Mouse (Mus musculus): ENCODE results near the gene Npnt. TPM values are rescaled to one million over a fixed set of nuclear protein-coding genes. Genes with fewer than 3 reads are reported as not detected.
A peak's percentile ranks its signal among the peaks of the same experiment; 100 is the strongest.

The Npnt gene
- polyA plus RNA-seq, 1 experiment from 2014 or later = 45.3 TPM

DNA sequence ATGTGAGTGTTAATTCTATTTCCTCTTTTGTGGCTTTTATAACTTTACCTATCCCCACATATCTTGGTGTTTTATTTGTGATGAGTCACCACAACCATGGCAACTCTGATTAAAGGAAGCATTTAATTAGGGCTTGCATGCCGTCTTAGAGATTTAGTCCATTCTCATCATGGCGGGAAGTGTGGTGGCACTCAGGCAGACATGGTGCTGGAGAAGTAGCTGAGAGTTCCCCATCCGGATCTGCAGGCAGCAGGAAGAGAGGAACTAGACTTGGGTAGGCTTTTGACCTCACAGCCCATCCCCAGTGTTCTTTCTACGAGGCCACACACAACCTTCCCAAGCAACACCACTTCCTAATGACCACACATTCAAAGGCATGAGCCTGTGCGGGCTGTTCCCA lies 16.2 kb upstream of the Npnt start:
- Histone ChIP-seq H3K27me3 (replicated peaks; ENCODE audit: control insufficient read depth, insufficient read depth, low read length) (no peaks in the 10 kb centered on the region), H3K4me1 (replicated peaks; ENCODE audit: control insufficient read depth, insufficient read depth, low read length) (no peaks in the 10 kb centered on the region), H3K27ac (ENCODE audit: low read depth) (no peak overlapping the region), H3K9me3 (ENCODE audit: control insufficient read depth, low read length) (no peaks in the 10 kb centered on the region), H3K36me3 (ENCODE audit: control insufficient read depth, insufficient read depth, low read length) (no peaks in the 10 kb centered on the region), H3K9ac (ENCODE audit: low read length) (no peak overlapping the region), H3K4me2 (ENCODE audit: low read length) (no peak overlapping the region), H3K4me3 (ENCODE audit: low read depth, low read length) (no peak overlapping the region)
- DNase-seq (ENCODE audit: low spot score) (no peak), ATAC-seq (replicated peaks; ENCODE audit: low FRiP score, low TSS enrichment, low read depth) (no peak)
- WGBS = 82% methylated on average over 5 of the region's 5 CpGs

DNA sequence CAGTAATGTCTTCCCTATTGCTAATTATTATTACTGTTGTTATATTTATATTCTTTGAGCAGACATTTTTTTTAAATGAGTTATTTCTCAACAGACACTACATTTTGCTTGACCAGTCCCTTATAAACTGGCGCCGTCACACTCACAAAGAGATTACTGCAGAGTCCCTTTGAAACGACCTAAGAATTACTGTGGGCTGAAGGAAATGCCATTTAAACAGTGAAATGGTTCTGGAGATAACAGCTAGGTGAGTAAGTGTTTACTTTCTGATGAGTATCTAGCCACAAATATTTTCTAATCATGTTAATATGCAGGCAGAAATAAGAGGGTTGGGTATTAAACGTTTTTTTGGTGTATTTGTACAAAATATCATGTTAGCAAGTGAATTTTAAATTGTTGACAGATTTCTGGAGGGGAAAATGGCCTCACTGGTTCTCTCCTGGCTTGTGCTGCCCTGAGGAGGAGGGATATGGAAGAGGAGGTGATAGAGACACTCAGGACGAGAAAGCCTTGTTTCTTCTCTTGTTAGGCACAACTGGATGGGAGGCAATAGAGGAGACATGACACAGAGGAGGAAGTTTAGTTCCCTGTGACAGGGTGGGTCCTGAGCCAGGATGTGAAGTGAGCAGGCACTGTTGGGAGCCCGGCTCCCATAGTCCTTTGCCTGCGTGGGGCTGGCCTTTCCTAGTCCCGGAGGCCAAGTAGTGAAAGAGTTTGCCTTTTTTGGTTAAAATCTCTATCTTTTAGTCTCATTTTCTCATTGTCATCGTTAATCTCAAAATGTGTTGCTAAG lies 14.8 kb upstream of the Npnt start:
- no peak for ATAC-seq (replicated peaks; ENCODE audit: low FRiP score, low TSS enrichment, low read depth)
- no peak overlapping the region for H3K27ac ChIP-seq (ENCODE audit: low read depth)
- H3K4me3 ChIP-seq (ENCODE audit: low read depth, low read length) = no peak overlapping the region
- H3K27me3 ChIP-seq (replicated peaks; ENCODE audit: control insufficient read depth, insufficient read depth, low read length) = no peaks in the 10 kb centered on the region
- no peak for DNase-seq (ENCODE audit: low spot score)
- 66% methylated on average over 9 of the region's 9 CpGs for WGBS
- no peaks in the 10 kb centered on the region for H3K36me3 ChIP-seq (ENCODE audit: control insufficient read depth, insufficient read depth, low read length)
- H3K4me2 ChIP-seq (ENCODE audit: low read length) = no peak overlapping the region
- H3K4me1 ChIP-seq (replicated peaks; ENCODE audit: control insufficient read depth, insufficient read depth, low read length) = no peaks in the 10 kb centered on the region
- no peaks in the 10 kb centered on the region for H3K9me3 ChIP-seq (ENCODE audit: control insufficient read depth, low read length)
- no peak overlapping the region for H3K9ac ChIP-seq (ENCODE audit: low read length)

- ATAC-seq (replicated peaks; ENCODE audit: low FRiP score, low TSS enrichment, low read depth) (no peak), DNase-seq (ENCODE audit: low spot score) (no peak)
- H3K36me3 ChIP-seq (ENCODE audit: control insufficient read depth, insufficient read depth, low read length) = no peaks in the 10 kb centered on the region
- H3K9me3 ChIP-seq (ENCODE audit: control insufficient read depth, low read length) = no peaks in the 10 kb centered on the region
- no peaks in the 10 kb centered on the region for H3K4me1 ChIP-seq (replicated peaks; ENCODE audit: control insufficient read depth, insufficient read depth, low read length)
- no peak overlapping the region for H3K4me2 ChIP-seq (ENCODE audit: low read length)
- no peaks in the 10 kb centered on the region for H3K27me3 ChIP-seq (replicated peaks; ENCODE audit: control insufficient read depth, insufficient read depth, low read length)
- H3K27ac ChIP-seq (ENCODE audit: low read depth) = no peak overlapping the region
- 84% methylated on average over 7 of the region's 7 CpGs for WGBS
- no peak overlapping the region for H3K9ac ChIP-seq (ENCODE audit: low read length)
- H3K4me3 ChIP-seq (ENCODE audit: low read depth, low read length) = no peak overlapping the region
Observed at GRCm38 (mm10) chr3:132962631-132963361, 12.7 kb upstream of the Npnt start.

DNA sequence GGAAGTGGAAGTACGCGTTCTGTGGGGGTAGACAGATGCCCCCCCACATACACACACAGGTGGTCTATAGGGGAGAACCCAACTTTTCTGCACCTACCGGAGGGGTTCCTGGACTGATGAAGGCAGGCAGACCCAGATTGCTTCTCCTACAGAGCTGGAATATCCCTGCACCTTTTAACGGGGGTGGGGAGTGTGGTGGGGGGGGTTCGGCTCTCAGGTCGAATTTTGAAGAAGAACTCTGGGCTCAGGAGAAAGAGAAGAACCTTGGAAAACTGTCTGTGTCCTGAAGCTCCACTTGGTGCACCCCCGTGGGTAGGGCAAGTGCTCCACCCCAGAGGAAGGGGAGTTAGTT lies 414 bp upstream of the Npnt start:
- no peak for DNase-seq (ENCODE audit: low spot score)
- no peaks in the 10 kb centered on the region for H3K36me3 ChIP-seq (ENCODE audit: control insufficient read depth, insufficient read depth, low read length)
- H3K9me3 ChIP-seq (ENCODE audit: control insufficient read depth, low read length) = no peaks in the 10 kb centered on the region
- peak overlapping the region; percentile 85 for H3K4me2 ChIP-seq (ENCODE audit: low read length)
- peak overlapping the region; percentile 45 for H3K9ac ChIP-seq (ENCODE audit: low read length)
- 4% methylated on average over 7 of the region's 7 CpGs for WGBS
- H3K4me1 ChIP-seq (replicated peaks; ENCODE audit: control insufficient read depth, insufficient read depth, low read length) = peaks cover 12% of the 10 kb centered on the region; the same call in 1 of the 2 replicates
- no peak; the same call in 1 of the 2 replicates for ATAC-seq (replicated peaks; ENCODE audit: low FRiP score, low TSS enrichment, low read depth)
- H3K27me3 ChIP-seq (replicated peaks; ENCODE audit: control insufficient read depth, insufficient read depth, low read length) = no peaks in the 10 kb centered on the region
- peak overlapping the region; percentile 67 for H3K4me3 ChIP-seq (ENCODE audit: low read depth, low read length)
- no peak overlapping the region for H3K27ac ChIP-seq (ENCODE audit: low read depth)

DNA sequence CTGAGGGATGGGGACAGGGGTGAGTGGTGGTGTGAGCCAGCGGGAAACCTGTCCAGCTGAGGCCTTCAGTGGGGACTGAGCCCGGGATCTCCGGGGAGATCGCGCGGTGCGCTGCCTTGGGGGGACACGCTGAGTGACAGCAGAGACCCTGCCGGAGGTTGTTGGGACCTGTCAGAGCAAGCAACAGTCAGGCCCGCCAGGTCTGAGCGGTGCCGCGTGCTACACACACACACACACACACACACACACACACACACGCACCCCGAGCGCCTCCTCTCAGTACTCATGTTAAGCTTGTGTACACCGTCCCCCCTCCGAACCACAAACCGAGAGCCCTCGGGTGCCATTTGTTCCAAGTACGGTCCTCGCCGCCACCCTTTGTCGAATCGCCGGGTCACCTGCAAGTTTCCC lies 706 bp downstream of the Npnt start:
- peak overlapping the region; percentile 45 for H3K9ac ChIP-seq (ENCODE audit: low read length)
- 0% methylated on average over 26 of the region's 26 CpGs for WGBS
- H3K27ac ChIP-seq (ENCODE audit: low read depth) = no peak overlapping the region
- no peaks in the 10 kb centered on the region for H3K9me3 ChIP-seq (ENCODE audit: control insufficient read depth, low read length)
- H3K27me3 ChIP-seq (replicated peaks; ENCODE audit: control insufficient read depth, insufficient read depth, low read length) = no peaks in the 10 kb centered on the region
- H3K4me2 ChIP-seq (ENCODE audit: low read length) = peak overlapping the region; percentile 85
- no peaks in the 10 kb centered on the region for H3K36me3 ChIP-seq (ENCODE audit: control insufficient read depth, insufficient read depth, low read length)
- DNase-seq (ENCODE audit: low spot score) (no peak), ATAC-seq (replicated peaks; ENCODE audit: low FRiP score, low TSS enrichment, low read depth) (peak; percentile 20; the same call in 1 of the 2 replicates)
- peaks cover 12% of the 10 kb centered on the region; the same call in 1 of the 2 replicates for H3K4me1 ChIP-seq (replicated peaks; ENCODE audit: control insufficient read depth, insufficient read depth, low read length)
- H3K4me3 ChIP-seq (ENCODE audit: low read depth, low read length) = peak overlapping the region; percentile 67

DNA sequence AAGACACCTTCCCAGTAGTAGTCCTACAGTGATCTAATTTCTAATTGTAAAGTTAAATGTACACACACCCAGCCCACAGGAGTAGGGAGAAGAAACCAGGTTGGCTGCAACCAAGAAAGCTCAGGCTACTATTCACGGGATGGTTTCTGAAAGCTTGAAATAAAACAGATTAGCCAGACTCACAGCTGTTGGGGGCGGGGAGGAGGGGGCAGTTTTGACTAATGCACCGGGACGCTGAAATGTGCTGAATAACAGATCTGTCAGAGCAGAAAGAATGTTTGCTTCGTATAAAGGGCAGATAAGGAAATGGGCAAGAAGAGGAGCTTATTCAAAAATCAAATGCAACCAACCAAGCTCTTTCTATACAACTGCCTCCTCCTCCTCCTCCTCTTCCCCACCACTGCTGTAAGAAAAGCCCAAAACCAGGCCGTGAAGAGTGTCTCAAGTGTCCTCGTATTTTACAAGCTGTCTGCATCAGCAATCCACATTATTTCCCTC lies 1.7 kb downstream of the Npnt start:
- peak overlapping the region; percentile 85 for H3K4me2 ChIP-seq (ENCODE audit: low read length)
- DNase-seq (ENCODE audit: low spot score) (no peak), ATAC-seq (replicated peaks; ENCODE audit: low FRiP score, low TSS enrichment, low read depth) (no peak)
- H3K36me3 ChIP-seq (ENCODE audit: control insufficient read depth, insufficient read depth, low read length) = no peaks in the 10 kb centered on the region
- no peaks in the 10 kb centered on the region for H3K27me3 ChIP-seq (replicated peaks; ENCODE audit: control insufficient read depth, insufficient read depth, low read length)
- H3K4me1 ChIP-seq (replicated peaks; ENCODE audit: control insufficient read depth, insufficient read depth, low read length) = peaks cover 12% of the 10 kb centered on the region; the same call in 1 of the 2 replicates
- no peak overlapping the region for H3K4me3 ChIP-seq (ENCODE audit: low read depth, low read length)
- WGBS = 11% methylated on average over 7 of the region's 7 CpGs
- no peak overlapping the region for H3K27ac ChIP-seq (ENCODE audit: low read depth)
- H3K9ac ChIP-seq (ENCODE audit: low read length) = no peak overlapping the region
- no peaks in the 10 kb centered on the region for H3K9me3 ChIP-seq (ENCODE audit: control insufficient read depth, low read length)

- no peaks in the 10 kb centered on the region for H3K36me3 ChIP-seq (ENCODE audit: control insufficient read depth, insufficient read depth, low read length)
- no peaks in the 10 kb centered on the region for H3K27me3 ChIP-seq (replicated peaks; ENCODE audit: control insufficient read depth, insufficient read depth, low read length)
- peaks cover 12% of the 10 kb centered on the region; the same call in 1 of the 2 replicates for H3K4me1 ChIP-seq (replicated peaks; ENCODE audit: control insufficient read depth, insufficient read depth, low read length)
- H3K9ac ChIP-seq (ENCODE audit: low read length) = no peak overlapping the region
- H3K4me3 ChIP-seq (ENCODE audit: low read depth, low read length) = no peak overlapping the region
- whole genome bisulfite sequencing = 86% methylated on average over 5 of the region's 5 CpGs
- no peaks in the 10 kb centered on the region for H3K9me3 ChIP-seq (ENCODE audit: control insufficient read depth, low read length)
- DNase-seq (ENCODE audit: low spot score) (no peak), ATAC-seq (replicated peaks; ENCODE audit: low FRiP score, low TSS enrichment, low read depth) (no peak)
- no peak overlapping the region for H3K27ac ChIP-seq (ENCODE audit: low read depth)
- H3K4me2 ChIP-seq (ENCODE audit: low read length) = no peak overlapping the region
Observed at GRCm38 (mm10) chr3:132946086-132946485, 4.0 kb downstream of the Npnt start.

DNA sequence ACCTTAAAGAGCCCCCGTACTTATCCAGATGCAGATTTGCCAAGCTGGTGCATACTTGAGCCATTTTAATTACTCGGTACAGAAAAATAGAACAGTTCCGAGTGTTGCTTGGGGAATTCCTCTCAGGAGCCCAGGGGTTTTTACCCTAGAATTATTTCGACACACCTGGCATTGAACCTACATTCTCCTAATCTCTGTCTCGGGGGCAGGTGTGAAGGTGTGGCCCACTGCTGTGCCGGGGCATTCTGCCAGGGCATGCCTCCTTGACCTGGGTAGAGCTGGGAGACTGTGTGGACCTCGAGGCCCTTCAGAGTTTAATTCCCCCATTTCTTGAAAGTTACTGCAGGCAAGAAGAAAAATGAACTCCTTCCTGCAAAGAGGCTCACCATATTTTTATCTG lies 4.4 kb downstream of the Npnt start:
- 85% methylated on average over 7 of the region's 7 CpGs for WGBS
- Histone ChIP-seq H3K9ac (ENCODE audit: low read length) (no peak overlapping the region), H3K36me3 (ENCODE audit: control insufficient read depth, insufficient read depth, low read length) (no peaks in the 10 kb centered on the region), H3K4me3 (ENCODE audit: low read depth, low read length) (no peak overlapping the region), H3K4me2 (ENCODE audit: low read length) (no peak overlapping the region), H3K27me3 (replicated peaks; ENCODE audit: control insufficient read depth, insufficient read depth, low read length) (no peaks in the 10 kb centered on the region), H3K4me1 (replicated peaks; ENCODE audit: control insufficient read depth, insufficient read depth, low read length) (peaks cover 12% of the 10 kb centered on the region; the same call in 1 of the 2 replicates), H3K9me3 (ENCODE audit: control insufficient read depth, low read length) (no peaks in the 10 kb centered on the region), H3K27ac (ENCODE audit: low read depth) (no peak overlapping the region)
- DNase-seq (ENCODE audit: low spot score) = no peak
- ATAC-seq (replicated peaks; ENCODE audit: low FRiP score, low TSS enrichment, low read depth) = no peak

All from intestine, embryonic 14.5 days (tissue).